Mouse (Mus musculus) Patski (cell line): ENCODE data around the gene Gm6509. TPM values are rescaled to one million over a fixed set of nuclear protein-coding genes. Genes with fewer than 3 reads are reported as not detected.
"Not testable (repeated sequence)": the region's sequence is repeated elsewhere in the genome, so short reads cannot be mapped to it uniquely, and the experiment has no call there.

ENCODE experiments used
- ATAC-seq: fragments of 100-300 bp; one replicate; pipeline ENCODE4 v1.8.0; 2021
- CTCF ChIA-PET: fragments of 350-600 bp; sonication (Branson Sonifier 250); formaldehyde crosslinking; loops from one replicate; lab custom pipeline; 2022; ENCODE audit warnings: inconsistent platforms; lab: Charles Lee
- POLR2A ChIA-PET: fragments of 350-600 bp; sonication (Branson Sonifier 250); formaldehyde crosslinking; loops from one replicate; lab custom pipeline; 2022; ENCODE audit warnings: antibody characterized with exemption, inconsistent platforms; lab: Charles Lee
- DNase-seq: peaks from one replicate; pipeline ENCODE4 v3.0.0-alpha.2; 2011; ENCODE audit warnings: low read depth, low spot score
- H3K27me3 ChIP-seq: fragments of 371-371 bp; one replicate; pipeline ENCODE4 v1.5.1; 2021
- in situ Hi-C: fragments of 300-500 bp; cut with MboI; formaldehyde crosslinking; loops from 3 replicates; pipeline ENCODE4 v1.11.1; 2018; ENCODE audit warnings: low pct_unique_long_range_greater_than_20kb, mixed read lengths
- polyA plus RNA-seq: library from polyadenylated mRNA; unstranded; gene quantifications from one replicate; pipeline ENCODE4 v1.2.3, GENCODE M21; 2021

The Gm6509 gene
- not detected for polyA plus RNA-seq

- POLR2A ChIA-PET, DNase-seq, CTCF ChIA-PET, ATAC-seq, in situ Hi-C loops, H3K27me3 ChIP-seq: not testable (repeated sequence)
These were observed at the start of gene Gm6509 for GRCm38 (mm10) chr5:94623679-94624078. Gm6509 (plus strand) TSS chr5:94623979.

- in situ Hi-C loops, POLR2A ChIA-PET, H3K27me3 ChIP-seq, ATAC-seq, DNase-seq, CTCF ChIA-PET: not testable (repeated sequence)
These were observed 7.5 kb upstream of the Gm6509 start, which contains the start of gene Gm3147 for GRCm38 (mm10) chr5:94616242-94616641. Gm3147 (minus strand) TSS chr5:94616342.

GRCm38 (mm10) chr5:94648082-94648481, 24.3 kb downstream of the Gm6509 start, which contains the start of gene Gm6205:
Gm6205 (plus strand) TSS chr5:94648382.
- ATAC-seq: not testable (repeated sequence)

More at GRCm38 (mm10) chr5:94648082-94648481, 24.3 kb downstream of the Gm6509 start, which contains the start of gene Gm6205:
- DNase-seq, in situ Hi-C loops, CTCF ChIA-PET, POLR2A ChIA-PET, H3K27me3 ChIP-seq: not testable (repeated sequence)

Other genes with a start within 250 kb of the Gm6509 start
- not detected for gene Gm7682, start 178.2 kb upstream of the Gm6509 start, polyA plus RNA-seq
- gene Gm3139, start 97.7 kb upstream of the Gm6509 start, polyA plus RNA-seq: not detected
- gene Gm3147, start 7.6 kb upstream of the Gm6509 start, polyA plus RNA-seq: not detected
- not detected for gene Gm6205, start 24.4 kb downstream of the Gm6509 start, polyA plus RNA-seq
- not detected for gene Gm3183, start 241.5 kb downstream of the Gm6509 start, polyA plus RNA-seq